Mouse (Mus musculus) megakaryocyte, embryonic 14.5 days (primary cell): ENCODE measurements around the gene Ms4a6c. TPM values are rescaled to one million over a fixed set of nuclear protein-coding genes. Genes with fewer than 3 reads are reported as not detected.
"Not testable (repeated sequence)": the region's sequence is repeated elsewhere in the genome, so short reads cannot be mapped to it uniquely, and the experiment has no call there.

Experiments
- H3K27me3 ChIP-seq: replicated peaks from 2 replicates; pipeline ENCODE3; 2012; ENCODE audit warnings: inconsistent platforms
- H3K36me3 ChIP-seq: replicated peaks from 2 replicates; pipeline ENCODE3; 2012; ENCODE audit warnings: low read length, inconsistent platforms, mixed read lengths
- H3K4me1 ChIP-seq: 2 replicates; pipeline ENCODE4 v1.6.1; 2012; ENCODE audit warnings: inconsistent platforms
- H3K4me3 ChIP-seq: replicated peaks from 2 replicates; pipeline ENCODE3; 2012; ENCODE audit warnings: moderate library complexity, mild to moderate bottlenecking, inconsistent platforms
- H3K9me3 ChIP-seq: 2 replicates; pipeline ENCODE4 v1.6.1; 2012; ENCODE audit warnings: inconsistent platforms
- FLI1 ChIP-seq: IDR thresholded peaks from 2 replicates; pipeline ENCODE4 v1.6.1; 2012; ENCODE audit warnings: low read length, inconsistent platforms, mixed read lengths
- GATA1 ChIP-seq: IDR thresholded peaks from 3 replicates; pipeline ENCODE4 v1.6.1; 2012; ENCODE audit warnings: mixed read lengths, low read length, inconsistent platforms, borderline replicate concordance
- polyA plus RNA-seq: library from polyadenylated mRNA; stranded (reverse); fragments of >175 nt; gene quantifications from 2 replicates; pipeline ENCODE4 v1.2.3, GENCODE M21; 2012; ENCODE audit warnings: low replicate concordance; ENCODE audit not compliant: insufficient read depth

The Ms4a6c gene
- polyA plus RNA-seq = 4.0 TPM in 1 of 2 replicates, not detected in the other

DNA sequence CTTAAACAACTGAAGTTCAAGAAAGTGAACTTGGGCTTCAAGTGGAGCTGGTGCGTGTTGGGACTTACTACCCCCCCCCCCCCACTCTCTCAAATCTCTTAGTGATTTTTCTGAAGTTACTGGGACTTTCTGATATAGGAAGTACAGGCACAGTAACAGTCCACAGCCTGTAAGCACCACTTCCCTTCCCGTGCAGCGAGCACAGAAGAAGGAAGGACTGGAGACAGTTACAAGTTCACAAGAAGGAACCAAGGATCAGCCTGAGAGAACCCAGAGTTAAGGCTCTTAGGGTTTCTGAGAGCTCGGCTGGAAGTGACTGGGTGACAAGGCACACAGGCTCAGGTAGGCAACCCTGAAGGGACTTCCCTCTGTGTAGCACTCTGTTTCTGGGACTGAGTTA, at the start of gene Ms4a6c:
Gene Ms4a6c, plus strand, starts transcription at position 152 of the 400 bp plus-strand sequence.
- not testable (repeated sequence) for H3K9me3 ChIP-seq, H3K36me3 ChIP-seq, H3K27me3 ChIP-seq, H3K4me1 ChIP-seq
- peak within 1 kb of the TSS; percentile 50 for H3K4me3 ChIP-seq

GRCm38 (mm10) chr19:11431209-11431608, 38.0 kb upstream of the Ms4a6c start:
- not testable (repeated sequence) for H3K36me3 ChIP-seq, H3K4me3 ChIP-seq, H3K4me1 ChIP-seq, H3K9me3 ChIP-seq, H3K27me3 ChIP-seq

GRCm38 (mm10) chr19:11435058-11435834, 33.9 kb upstream of the Ms4a6c start:
- Histone ChIP-seq H3K9me3 (no peaks in the 10 kb centered on the region), H3K4me1 (no peaks in the 10 kb centered on the region), H3K4me3 (no peak overlapping the region), H3K27me3 (no peaks in the 10 kb centered on the region), H3K36me3 (no peaks in the 10 kb centered on the region)
- no peak for TF ChIP-seq FLI1
- TF ChIP-seq GATA1 = no peak

- Histone ChIP-seq H3K36me3 (no peaks in the 10 kb centered on the region), H3K9me3 (no peaks in the 10 kb centered on the region), H3K4me1 (no peaks in the 10 kb centered on the region), H3K4me3 (no peak within 1 kb of the TSS), H3K27me3 (no peaks in the 10 kb centered on the region)
- TF ChIP-seq GATA1 = no peak
- no peak for TF ChIP-seq FLI1
Measured at GRCm38 (mm10) chr19:11443338-11443737, 25.8 kb upstream of the Ms4a6c start, which contains the start of gene Ms4a4b. TSS of gene Ms4a4b (plus strand) at chr19:11443553.

DNA sequence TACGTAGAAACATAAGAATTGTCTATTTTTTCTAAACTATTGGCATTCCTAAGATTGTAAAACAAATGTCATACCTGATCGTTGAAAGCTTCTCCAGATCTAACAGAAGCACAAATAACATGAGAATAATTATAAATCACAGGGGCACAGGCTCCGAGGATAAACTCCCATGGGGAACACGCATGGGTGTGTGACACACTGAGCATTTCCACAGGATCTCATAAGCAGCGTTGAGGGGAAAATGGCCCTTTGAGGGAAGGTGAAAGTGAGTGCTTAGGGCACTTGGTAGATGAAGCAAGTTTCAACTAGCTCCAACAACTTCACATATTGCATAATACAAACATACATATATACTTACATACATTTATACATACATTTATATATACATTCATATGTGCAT, 25.2 kb upstream of the Ms4a6c start:
- TF ChIP-seq FLI1 (no peak), GATA1 (no peak)
- H3K4me1 ChIP-seq = no peaks in the 10 kb centered on the region
- H3K9me3 ChIP-seq = no peaks in the 10 kb centered on the region
- H3K27me3 ChIP-seq = no peaks in the 10 kb centered on the region
- H3K36me3 ChIP-seq = no peaks in the 10 kb centered on the region
- H3K4me3 ChIP-seq = no peak overlapping the region

DNA sequence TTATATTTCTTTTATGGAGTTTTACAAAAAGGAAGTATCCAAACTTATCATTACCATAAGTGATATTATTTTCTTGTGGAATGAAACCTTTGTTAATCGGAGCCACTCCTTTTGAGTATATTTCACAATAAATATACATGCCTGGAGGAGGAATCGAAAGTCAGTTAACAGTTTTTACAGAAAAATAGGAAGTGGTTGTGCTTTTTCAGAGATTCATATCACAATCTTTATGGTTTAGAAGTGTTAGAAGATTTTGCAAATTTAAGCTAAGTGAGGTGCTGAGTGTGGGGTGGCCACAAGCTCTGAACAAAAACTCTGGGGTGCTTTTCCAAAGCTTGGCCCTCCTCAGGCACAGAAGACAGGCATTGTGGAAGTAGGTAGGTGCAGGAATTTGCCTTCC, 21.9 kb upstream of the Ms4a6c start:
- no peak overlapping the region for H3K4me3 ChIP-seq

GRCm38 (mm10) chr19:11459041-11459440, 10.1 kb upstream of the Ms4a6c start:
- H3K4me1 ChIP-seq, H3K4me3 ChIP-seq, H3K27me3 ChIP-seq, H3K36me3 ChIP-seq, H3K9me3 ChIP-seq: not testable (repeated sequence)

More for the DNA sequence above, 21.9 kb upstream of the Ms4a6c start:
- no peaks in the 10 kb centered on the region for H3K36me3 ChIP-seq
- TF ChIP-seq GATA1 (no peak), FLI1 (no peak)
- H3K27me3 ChIP-seq = no peaks in the 10 kb centered on the region
- H3K4me1 ChIP-seq = no peaks in the 10 kb centered on the region
- H3K9me3 ChIP-seq = no peaks in the 10 kb centered on the region

GRCm38 (mm10) chr19:11464795-11465194, 4.4 kb upstream of the Ms4a6c start:
- H3K4me1 ChIP-seq, H3K27me3 ChIP-seq, H3K9me3 ChIP-seq, H3K4me3 ChIP-seq, H3K36me3 ChIP-seq: not testable (repeated sequence)

- no peak overlapping the region for H3K4me3 ChIP-seq
Measured at GRCm38 (mm10) chr19:11466471-11466870, 2.7 kb upstream of the Ms4a6c start.

DNA sequence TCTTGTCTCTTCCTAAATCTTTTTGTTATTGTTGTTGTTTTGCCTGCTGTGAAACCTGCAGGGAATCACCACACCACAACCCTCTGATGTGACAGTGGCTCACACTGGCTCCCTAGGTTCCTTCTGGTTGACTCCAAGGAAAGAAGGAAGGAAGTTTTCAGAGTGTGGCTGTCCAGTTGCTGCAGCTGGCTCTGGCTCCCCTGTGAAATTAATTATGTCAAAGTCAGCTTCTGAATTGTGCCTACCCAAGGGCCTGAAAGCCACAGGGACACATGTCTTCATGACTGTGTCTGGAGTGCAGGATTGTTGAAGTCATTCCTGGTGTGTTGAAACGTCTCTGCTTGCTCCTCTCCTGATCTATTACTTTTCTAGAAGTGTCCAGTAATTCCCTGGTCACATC, 805 bp upstream of the Ms4a6c start:
- H3K36me3 ChIP-seq, H3K27me3 ChIP-seq, H3K9me3 ChIP-seq, H3K4me3 ChIP-seq, H3K4me1 ChIP-seq: not testable (repeated sequence)

More at GRCm38 (mm10) chr19:11466471-11466870, 2.7 kb upstream of the Ms4a6c start:
- no peaks in the 10 kb centered on the region for H3K9me3 ChIP-seq
- H3K36me3 ChIP-seq = no peaks in the 10 kb centered on the region
- no peaks in the 10 kb centered on the region for H3K27me3 ChIP-seq
- no peaks in the 10 kb centered on the region for H3K4me1 ChIP-seq
- TF ChIP-seq GATA1 = no peak
- TF ChIP-seq FLI1 = no peak

GRCm38 (mm10) chr19:11479714-11480113, 10.5 kb downstream of the Ms4a6c start:
- no peaks in the 10 kb centered on the region for H3K27me3 ChIP-seq
- H3K36me3 ChIP-seq = no peaks in the 10 kb centered on the region
- no peak overlapping the region for H3K4me3 ChIP-seq
- H3K4me1 ChIP-seq = no peaks in the 10 kb centered on the region
- H3K9me3 ChIP-seq = no peaks in the 10 kb centered on the region
- TF ChIP-seq GATA1 (no peak), FLI1 (no peak)
